Comparison of ENCODE assay signal across 30 mouse cellular contexts in the genomic region with DNA sequence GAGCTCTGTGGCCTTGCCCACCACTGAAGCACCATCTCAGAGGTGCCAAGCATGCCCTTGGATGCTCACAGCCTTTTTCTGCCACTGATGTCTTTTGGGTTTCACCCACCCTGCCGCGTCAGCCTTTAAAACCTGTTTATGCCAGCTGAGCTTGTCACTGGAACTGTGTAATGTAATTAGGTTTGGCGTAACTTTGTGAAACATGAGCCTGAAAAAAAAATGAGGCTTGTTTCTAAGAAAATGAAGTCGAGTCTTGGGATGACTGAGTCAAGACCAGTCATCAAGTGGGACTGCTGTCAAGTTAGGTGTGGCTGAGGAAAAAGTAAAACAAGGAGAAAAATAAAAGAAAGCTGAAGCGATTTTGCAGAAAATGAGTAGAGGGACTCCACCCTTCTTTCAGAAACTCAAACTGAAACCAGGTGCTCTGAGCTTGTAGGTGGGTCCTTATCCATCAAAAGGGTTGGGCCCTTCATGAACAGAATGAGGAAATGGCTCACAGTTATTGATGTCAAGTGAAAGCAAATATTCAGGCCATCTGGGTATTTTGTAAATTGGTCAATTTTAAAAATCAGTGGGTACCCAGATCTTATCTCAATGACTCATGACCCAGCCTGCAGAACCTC.
DNase-seq lines count a peak whose midpoint lies in the region; ATAC-seq and TF ChIP-seq lines count a peak whose summit lies in the region.
"Had no signal": no experiment of that assay in that cellular context is flagged by ENCODE, and none has a peak within 500 bp of the region (broad histone marks: within the 10 kb centered on the region; RNA-seq: fewer than 3 reads in every experiment).

No protein-coding gene starts in this region.

- intact Hi-C loops in left cerebral cortex, postnatal 4 days (cut with DNase I), result no loop called here

- TF ChIP-seq CTCF in intestine, postnatal 0 days (IDR thresholded peaks at IDR 0.05; ENCODE audit: low read depth), result no peak
- no peak for TF ChIP-seq CTCF in embryonic fibroblast, embryonic 13.5 days (IDR thresholded peaks at IDR 0.05; ENCODE audit: borderline replicate concordance, insufficient read depth, low read length)

- H3K79me2 ChIP-seq in myocyte (ENCODE audit: control insufficient read depth, insufficient read depth), result no peaks in the 10 kb centered on the region

- no peak overlapping the region for H3K27ac ChIP-seq in intestine, embryonic 15.5 days
- H3K27ac ChIP-seq in intestine, postnatal 0 days (ENCODE audit: low read depth, low read length), result no peak overlapping the region
- peak overlapping the region; percentile 43 for H3K27ac ChIP-seq in embryonic fibroblast, embryonic 13.5 days (ENCODE audit: insufficient read depth, low read length)
- H3K27ac ChIP-seq: forebrain, embryonic 12.5 days; gastrocnemius, adult 2 months; hindbrain, embryonic 12.5 days; liver, embryonic 12.5 days; midbrain, embryonic 12.5 days; neural tube, embryonic 15.5 days had no signal

- H3K9ac ChIP-seq in intestine, embryonic 15.5 days, result no peak overlapping the region
- H3K9ac ChIP-seq in intestine, postnatal 0 days (ENCODE audit: low read depth, low read length), result no peak overlapping the region
- H3K9ac ChIP-seq: forebrain, embryonic 12.5 days; hindbrain, embryonic 12.5 days; liver, embryonic 12.5 days; liver, postnatal 0 days; midbrain, embryonic 12.5 days; neural tube, embryonic 15.5 days had no signal

- H3K27me3 ChIP-seq in intestine, embryonic 15.5 days (replicated peaks), result no peaks in the 10 kb centered on the region
- no peaks in the 10 kb centered on the region for H3K27me3 ChIP-seq in intestine, postnatal 0 days (replicated peaks; ENCODE audit: control insufficient read depth, insufficient read depth, low read length)
- no peaks in the 10 kb centered on the region for H3K27me3 ChIP-seq in myocyte (ENCODE audit: control insufficient read depth, insufficient read depth, insufficient read length)
- H3K27me3 ChIP-seq: forebrain, embryonic 12.5 days; hindbrain, embryonic 12.5 days; liver, embryonic 12.5 days; midbrain, embryonic 12.5 days; neural tube, embryonic 15.5 days had no signal

- no peaks in the 10 kb centered on the region for H3K36me3 ChIP-seq in intestine, embryonic 15.5 days
- H3K36me3 ChIP-seq in intestine, postnatal 0 days (ENCODE audit: control insufficient read depth, insufficient read depth), result no peaks in the 10 kb centered on the region
- H3K36me3 ChIP-seq in myocyte (ENCODE audit: control insufficient read depth, insufficient read depth), result no peaks in the 10 kb centered on the region
- H3K36me3 ChIP-seq: forebrain, embryonic 12.5 days; hindbrain, embryonic 12.5 days; liver, embryonic 12.5 days; midbrain, embryonic 12.5 days; neural tube, embryonic 15.5 days had no signal

- TF ChIP-seq POLR2A in embryonic fibroblast, embryonic 13.5 days (IDR thresholded peaks at IDR 0.05; ENCODE audit: low read depth, low read length), result no peak
- no peak for TF ChIP-seq POLR2A in myocyte (IDR thresholded peaks at IDR 0.05; ENCODE audit: insufficient read length, low read depth)

- H3K4me2 ChIP-seq in intestine, embryonic 15.5 days (replicated peaks), result no peak overlapping the region
- no peak overlapping the region for H3K4me2 ChIP-seq in intestine, postnatal 0 days (replicated peaks; ENCODE audit: low read depth)
- peak overlapping the region; percentile 25 for H3K4me2 ChIP-seq in myocyte (ENCODE audit: low read depth)
- H3K4me2 ChIP-seq: forebrain, embryonic 12.5 days; heart, embryonic 11.5 days; hindbrain, embryonic 12.5 days; liver, embryonic 12.5 days; midbrain, embryonic 12.5 days; neural tube, embryonic 15.5 days had no signal

- no peak overlapping the region for H3ac ChIP-seq in myocyte (ENCODE audit: control insufficient read depth, insufficient read length)

- 73% methylated on average over 5 of the region's 5 CpGs for WGBS in intestine, embryonic 15.5 days
- WGBS in intestine, postnatal 0 days, result 71% methylated on average over 5 of the region's 5 CpGs

- DNase-seq in frontal cortex, postnatal 36 days (ENCODE audit: low spot score in 2 of 2), result no peak
- no peak for DNase-seq in layer of hippocampus, adult 9-10 months (ENCODE audit: low spot score)
- DNase-seq in layer of hippocampus, postnatal 10 days (ENCODE audit: low spot score in 2 of 2), result no peak
- DNase-seq in left cerebral cortex, postnatal 4 days, result no peak
- DNase-seq: adrenal gland, postnatal 10 days; cerebellum, adult 8-10 months; cerebellum, postnatal 25 days; gastrocnemius, adult 2 months; gastrocnemius, postnatal 36 days; heart, adult 18-20 months; heart, postnatal 36 days; kidney, adult 2 months; kidney, postnatal 4 days; liver, postnatal 0 days; lung, postnatal 36 days; retina, postnatal 1 day; right cerebral cortex, postnatal 14 days; thymus, adult 2 months; thymus, postnatal 36 days had no signal

- H3K4me3 ChIP-seq in intestine, embryonic 15.5 days (replicated peaks), result no peak overlapping the region
- H3K4me3 ChIP-seq in intestine, postnatal 0 days (ENCODE audit: low read depth, low read length), result no peak overlapping the region
- no peak overlapping the region for H3K4me3 ChIP-seq in embryonic fibroblast, embryonic 13.5 days (ENCODE audit: insufficient read depth, low read length)
- no peak overlapping the region for H3K4me3 ChIP-seq in myocyte
- H3K4me3 ChIP-seq: erythroblast, embryonic 14.5 days; forebrain, embryonic 12.5 days; gastrocnemius, adult 2 months; hindbrain, embryonic 12.5 days; liver, embryonic 12.5 days; midbrain, embryonic 12.5 days; neural tube, embryonic 15.5 days had no signal

- no peaks in the 10 kb centered on the region for H3K9me3 ChIP-seq in intestine, embryonic 15.5 days
- no peaks in the 10 kb centered on the region for H3K9me3 ChIP-seq in intestine, postnatal 0 days (ENCODE audit: control insufficient read depth)
- H3K9me3 ChIP-seq: forebrain, embryonic 12.5 days; hindbrain, embryonic 12.5 days; liver, embryonic 12.5 days; midbrain, embryonic 12.5 days; neural tube, embryonic 15.5 days had no signal

- ATAC-seq in intestine, embryonic 15.5 days, result peak; percentile 48; the same call in 1 of the 2 replicates
- no peak for ATAC-seq in intestine, postnatal 0 days
- ATAC-seq: liver, embryonic 12.5 days; liver, postnatal 0 days had no signal

- H3K4me1 ChIP-seq in intestine, embryonic 15.5 days (replicated peaks), result 0 out of 2 replicates have a peak, but pooled peaks cover 6% of the 10 kb centered on the region
- no peaks in the 10 kb centered on the region for H3K4me1 ChIP-seq in intestine, postnatal 0 days (replicated peaks; ENCODE audit: control insufficient read depth, insufficient read depth, low read length)
- H3K4me1 ChIP-seq in embryonic fibroblast, embryonic 13.5 days (ENCODE audit: control insufficient read depth, insufficient read depth, low read length), result peaks cover 17% of the 10 kb centered on the region; the same call in 1 of the 2 replicates
- H3K4me1 ChIP-seq: hindbrain, embryonic 12.5 days; liver, embryonic 12.5 days; midbrain, embryonic 12.5 days had no signal

TF ChIP-seq in myocyte, 11 proteins besides CTCF, POLR2A, EP300 and RAD21:
- no peak for TF ChIP-seq TCF12 (IDR thresholded peaks at IDR 0.05; ENCODE audit: insufficient read depth, poor library complexity, severe bottlenecking)
- peak; percentile 35; the same call in 1 of the 2 replicates for TF ChIP-seq CEBPB (IDR thresholded peaks at IDR 0.05; ENCODE audit: insufficient read depth, poor library complexity, severe bottlenecking)
